Mouse (Mus musculus): ENCODE data around the gene Setd2.

DNA sequence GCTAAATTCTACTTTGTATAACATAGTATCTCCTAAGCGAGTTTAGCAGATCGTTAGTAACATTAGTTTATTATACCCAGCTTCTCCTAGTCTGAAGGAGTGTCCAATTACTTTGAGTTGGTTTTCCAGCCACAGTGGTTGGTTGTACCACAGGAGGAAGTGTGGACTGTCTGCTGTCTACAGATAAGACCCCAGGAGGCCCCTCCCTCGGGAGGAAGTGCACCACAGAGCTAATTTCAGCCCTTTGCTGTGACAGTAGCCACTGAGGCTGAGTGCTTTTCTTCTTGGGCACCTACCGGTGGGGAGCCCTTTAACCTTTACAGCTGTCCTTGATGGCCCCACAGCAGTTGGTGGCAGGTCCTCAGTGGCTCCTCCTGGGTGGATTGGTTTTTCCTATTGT lies 133.5 kb downstream of the Setd2 start:
- TF ChIP-seq CTCF (IDR thresholded peaks at IDR 0.05; ENCODE audit: extremely low read depth, insufficient read depth, insufficient read length, insufficient replicate concordance): no peak
- TF ChIP-seq POLR2A (IDR thresholded peaks at IDR 0.05; ENCODE audit: low read depth, low read length): no peak
